Mouse (Mus musculus) urinary bladder, postnatal 4 days (tissue): ENCODE results near the gene Snx10.
"Not testable (repeated sequence)": the region's sequence is repeated elsewhere in the genome, so short reads cannot be mapped to it uniquely, and the experiment has no call there.

ENCODE experiments used
- DNase-seq, 2 experiments: peaks; one replicate each; pipeline ENCODE4 v3.0.0; 2021 to 2022; ENCODE audit warnings: low spot score in 2 of 2

The Snx10 gene

DNA sequence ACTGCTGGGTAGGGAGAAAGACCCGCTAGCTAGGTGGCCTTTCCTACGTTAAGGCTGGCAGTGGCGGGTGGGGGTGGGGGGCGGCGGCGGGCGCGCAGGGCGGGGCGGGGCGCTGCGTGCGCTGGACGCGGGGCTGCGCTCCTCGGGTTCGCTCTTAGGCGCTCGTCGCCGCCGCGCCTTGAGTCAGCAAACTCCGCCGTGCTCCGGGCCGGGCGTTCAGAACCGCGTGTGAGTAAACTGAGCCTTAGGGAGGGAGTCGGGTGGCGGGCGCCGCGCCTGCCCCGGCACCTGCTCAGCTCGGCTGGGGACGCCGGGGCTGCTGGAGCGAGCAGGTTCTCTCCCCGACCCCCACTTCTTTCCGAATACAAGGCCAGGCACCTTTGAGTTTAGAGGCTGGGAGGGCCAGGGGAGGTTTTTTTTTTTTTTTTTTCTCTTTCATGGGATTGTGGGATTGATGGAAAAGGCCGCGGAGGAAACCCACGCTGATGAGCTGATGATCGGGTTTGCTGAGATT lies at the start of gene Snx10:
Gene Snx10 (plus strand): TSS at position 95 of the 514 bp plus-strand sequence.
- DNase-seq = peak in 1 of 2 experiments; percentile 61

DNA sequence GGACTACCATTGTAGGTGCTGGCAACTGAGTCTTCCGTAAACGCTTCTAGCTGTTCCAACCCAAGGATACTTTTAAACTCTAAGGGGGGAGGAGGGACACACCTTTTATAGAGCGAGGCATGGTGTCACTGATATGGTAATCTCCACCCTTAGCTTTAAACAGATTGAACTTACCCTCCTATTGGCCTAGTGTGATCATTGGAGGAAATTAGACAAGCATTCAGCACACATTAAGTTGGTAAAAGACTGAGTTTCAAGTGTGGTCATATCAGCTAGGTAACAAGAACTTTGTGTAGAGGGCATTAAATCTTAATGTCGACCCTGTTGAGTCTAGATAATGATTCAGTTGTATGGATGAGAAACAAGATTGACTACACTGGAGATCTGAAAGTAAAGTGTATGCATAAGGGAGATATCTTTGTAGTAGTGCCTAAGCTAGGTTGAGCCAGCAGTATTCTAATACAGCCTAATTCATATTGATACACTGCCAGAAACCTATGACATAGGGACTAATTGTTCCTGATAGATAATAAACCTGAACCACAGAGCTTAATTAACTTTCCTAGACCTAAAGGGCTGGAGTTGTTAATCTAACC lies 44.5 kb upstream of the Snx10 start:
- DNase-seq = no peak

GRCm38 (mm10) chr6:51481548-51481947 lies 42.2 kb upstream of the Snx10 start:
- DNase-seq = no peak

- DNase-seq = no peak
Measured at GRCm38 (mm10) chr6:51483861-51484260, 39.8 kb upstream of the Snx10 start.

- DNase-seq = not testable (repeated sequence)
Measured at GRCm38 (mm10) chr6:51484556-51484955, 39.1 kb upstream of the Snx10 start.

- no peak for DNase-seq
Measured at GRCm38 (mm10) chr6:51485646-51486045, 38.1 kb upstream of the Snx10 start.

GRCm38 (mm10) chr6:51486076-51486710 lies 37.5 kb upstream of the Snx10 start:
- no peak for DNase-seq

DNA sequence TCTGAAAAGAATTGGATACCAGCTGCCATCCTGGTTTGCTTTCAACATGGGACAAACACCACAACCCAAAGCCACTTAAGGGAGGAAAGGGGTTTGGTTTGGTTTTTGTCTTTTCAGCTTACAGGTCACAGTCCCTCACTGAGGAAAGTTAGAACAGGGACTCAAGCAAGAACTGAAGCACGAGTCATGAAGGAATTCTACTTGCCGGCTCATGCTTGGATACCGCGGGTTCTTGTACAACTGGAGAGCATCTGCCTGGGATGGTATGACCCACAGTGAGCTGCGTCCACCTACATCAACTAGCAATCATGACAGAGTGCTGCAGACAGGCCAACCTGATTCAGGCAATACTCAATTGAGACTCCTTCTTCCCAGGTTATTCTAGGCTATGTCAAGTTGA lies 37.0 kb upstream of the Snx10 start:
- no peak for DNase-seq

GRCm38 (mm10) chr6:51489787-51490186 lies 33.9 kb upstream of the Snx10 start:
- peak in 1 of 2 experiments; percentile 32 for DNase-seq

DNA sequence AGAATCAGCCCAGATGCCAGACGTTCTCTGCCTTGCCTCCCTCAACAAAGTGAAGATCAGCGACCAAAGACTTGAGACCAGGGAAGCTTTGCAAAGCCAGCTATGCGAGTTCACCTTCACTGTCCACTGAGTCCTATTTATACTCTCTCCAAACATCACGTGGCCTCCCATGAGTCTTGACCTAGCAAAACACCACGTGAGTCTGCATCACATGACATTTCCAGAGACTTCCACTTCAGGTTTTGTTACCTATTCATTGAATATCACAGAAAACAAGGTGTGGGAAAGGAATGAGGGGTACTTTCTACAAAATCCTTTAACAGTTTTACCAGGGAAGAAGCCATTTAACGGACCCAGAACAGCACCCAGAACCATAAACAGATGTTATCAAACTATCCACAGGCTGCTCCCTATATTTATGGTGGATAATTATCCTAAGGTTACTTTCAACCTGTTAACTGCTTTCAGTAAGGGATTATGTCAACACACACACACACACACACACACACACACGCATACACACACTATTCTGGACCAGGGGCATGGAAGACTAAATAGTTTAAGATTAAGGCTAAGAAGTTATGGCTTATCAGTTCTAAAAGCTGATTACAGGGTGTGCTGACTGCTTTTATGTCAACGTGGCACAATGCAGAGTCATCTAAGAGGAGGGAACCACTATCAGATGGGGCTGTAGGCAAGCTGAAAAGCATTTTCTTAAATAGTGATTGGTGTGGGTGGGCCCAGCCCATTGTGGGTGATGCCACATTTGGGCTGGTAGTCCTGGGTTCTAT lies 26.2 kb upstream of the Snx10 start:
- no peak for DNase-seq

DNA sequence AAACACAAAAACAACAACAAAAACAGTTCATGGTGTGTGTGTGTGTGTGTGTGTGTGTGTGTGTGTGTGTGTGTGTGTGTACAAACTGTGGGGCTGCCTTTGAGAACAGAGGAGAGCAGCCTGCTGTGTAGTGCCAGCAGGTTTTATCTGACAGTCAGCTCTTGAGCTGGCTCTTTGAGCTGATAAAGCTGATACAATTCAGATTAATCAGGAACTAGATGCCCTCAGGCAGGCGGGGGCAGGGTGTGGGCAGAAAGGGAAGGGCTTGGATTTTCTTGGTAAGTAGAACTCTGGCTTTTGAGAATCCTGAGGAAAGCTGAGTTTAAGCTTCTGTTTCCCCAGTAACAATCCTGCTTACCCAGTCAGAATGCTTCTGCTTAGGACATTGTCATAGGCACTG lies 18.0 kb upstream of the Snx10 start:
- DNase-seq = no peak

DNA sequence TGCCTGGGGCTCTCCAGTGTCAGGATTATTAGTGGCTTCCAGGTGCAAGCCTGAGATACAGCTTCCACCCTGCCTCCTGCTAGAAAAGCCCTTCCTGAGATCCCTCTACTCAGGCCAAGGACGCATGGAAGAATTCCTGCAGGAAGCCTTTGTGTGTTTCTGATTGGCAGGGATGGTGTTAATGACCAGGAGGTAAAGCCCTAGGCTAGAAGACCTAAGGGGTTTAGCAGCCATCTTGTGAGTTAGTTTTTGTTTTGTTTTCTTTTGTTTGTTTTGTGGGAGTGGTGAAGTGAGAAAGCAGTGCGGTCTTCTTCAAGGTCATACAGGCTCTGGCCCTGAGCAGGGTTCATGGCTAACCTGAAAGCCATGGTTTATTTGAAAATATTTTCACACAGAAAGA lies 16.1 kb upstream of the Snx10 start:
- DNase-seq = no peak

DNA sequence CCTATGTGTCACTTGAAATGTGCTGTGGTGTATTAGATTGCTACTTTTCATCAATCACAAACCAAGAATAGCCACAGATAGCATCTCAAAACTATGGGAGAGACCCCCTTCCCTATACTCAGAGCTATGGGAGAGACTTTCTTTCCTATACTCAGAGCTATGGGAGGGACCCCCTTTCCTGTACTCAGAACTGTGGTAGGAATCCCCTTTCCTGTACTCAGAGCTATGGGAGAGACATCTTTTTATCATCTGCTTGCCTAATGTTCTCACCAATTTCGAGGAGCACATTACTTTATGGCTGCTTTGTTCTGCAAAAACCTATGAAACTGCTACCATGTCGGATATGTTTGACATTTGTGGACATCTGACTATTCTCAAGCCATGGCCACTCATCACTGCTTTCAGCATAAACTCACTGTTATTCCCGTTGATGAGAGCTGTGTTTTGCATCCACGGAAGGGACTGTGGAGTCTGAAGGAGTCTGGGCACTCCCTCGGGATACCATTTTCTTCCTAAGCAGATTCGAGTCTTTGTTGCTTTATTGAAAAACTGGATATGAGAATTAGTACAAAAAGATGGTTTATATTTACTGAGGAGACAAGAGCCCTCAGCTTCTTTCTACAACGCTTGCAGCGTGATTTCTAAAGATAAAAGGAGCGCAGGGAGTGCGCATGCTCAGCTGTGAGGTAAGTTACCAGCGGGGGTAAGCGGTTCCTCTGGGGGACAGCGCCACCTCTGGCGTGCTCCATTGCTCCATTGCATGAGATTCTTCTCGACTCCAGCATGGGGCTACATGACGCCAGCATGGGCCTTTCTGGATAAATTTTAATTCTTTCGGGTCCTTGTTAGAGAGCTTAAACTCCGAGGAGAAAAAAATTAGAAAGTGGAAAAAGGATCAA lies 14.7 kb upstream of the Snx10 start:
- peak; percentile 44 to 70 for DNase-seq

GRCm38 (mm10) chr6:51510094-51510493 lies 13.6 kb upstream of the Snx10 start:
- no peak for DNase-seq

DNA sequence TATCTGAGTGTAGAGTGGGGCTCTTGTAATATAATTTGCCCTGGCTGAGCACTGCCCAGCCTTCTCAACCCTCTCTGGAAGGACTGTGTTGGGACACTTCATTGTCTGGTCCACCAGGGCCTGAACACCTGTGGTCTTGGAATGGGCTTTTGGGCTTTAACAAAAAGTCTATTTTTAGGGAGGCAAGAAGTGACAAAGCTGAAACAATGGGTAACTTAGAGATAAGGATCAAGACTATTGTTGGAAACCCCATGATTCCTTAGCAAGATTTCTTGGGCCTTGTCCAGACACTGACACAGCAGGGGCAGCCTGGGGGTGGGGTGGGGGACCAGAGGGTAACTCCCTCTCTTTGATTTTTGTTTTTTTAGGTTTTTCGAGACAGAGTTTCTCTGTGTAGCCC lies 12.8 kb upstream of the Snx10 start:
- DNase-seq = no peak

DNA sequence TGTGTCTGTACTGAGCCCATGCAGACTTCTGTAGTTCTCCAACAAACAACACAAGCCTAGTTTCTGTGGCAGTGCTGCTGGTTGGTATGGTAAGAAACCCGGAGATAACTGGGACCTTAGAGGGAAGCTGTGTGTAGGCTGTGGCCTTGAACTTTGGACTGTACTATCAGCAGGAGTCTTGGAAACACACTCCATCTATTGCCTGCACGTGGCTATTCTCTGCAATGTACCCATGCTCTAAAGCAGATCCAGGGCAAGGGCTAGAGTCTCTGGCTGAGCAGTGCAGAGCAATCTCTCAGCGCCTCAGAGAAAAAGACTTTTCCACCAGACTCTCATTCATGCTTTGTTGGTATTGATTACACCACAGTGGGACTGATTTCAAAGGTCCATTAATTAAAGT lies 10.0 kb upstream of the Snx10 start:
- no peak for DNase-seq

GRCm38 (mm10) chr6:51514860-51515259 lies 8.8 kb upstream of the Snx10 start:
- DNase-seq = no peak

DNA sequence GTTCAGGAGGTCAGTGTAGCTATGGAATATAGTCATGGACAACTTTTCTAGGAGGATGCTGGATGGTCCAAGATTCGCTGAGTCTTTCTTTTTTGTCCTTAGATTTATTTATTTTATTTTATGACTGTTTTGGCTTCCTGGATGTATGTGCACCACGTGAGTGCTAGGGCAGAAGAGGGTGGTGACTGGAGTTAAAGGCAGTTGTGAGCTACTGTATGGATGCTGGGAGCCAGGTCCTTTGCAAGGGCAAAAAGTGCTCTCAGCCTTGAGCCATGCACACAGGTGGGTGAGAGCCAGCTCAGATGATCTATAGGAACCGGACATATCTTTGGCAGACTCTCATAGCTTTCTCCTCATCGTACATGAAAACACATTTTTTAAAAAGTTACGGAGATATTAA lies 391 bp upstream of the Snx10 start:
- DNase-seq = no peak

DNA sequence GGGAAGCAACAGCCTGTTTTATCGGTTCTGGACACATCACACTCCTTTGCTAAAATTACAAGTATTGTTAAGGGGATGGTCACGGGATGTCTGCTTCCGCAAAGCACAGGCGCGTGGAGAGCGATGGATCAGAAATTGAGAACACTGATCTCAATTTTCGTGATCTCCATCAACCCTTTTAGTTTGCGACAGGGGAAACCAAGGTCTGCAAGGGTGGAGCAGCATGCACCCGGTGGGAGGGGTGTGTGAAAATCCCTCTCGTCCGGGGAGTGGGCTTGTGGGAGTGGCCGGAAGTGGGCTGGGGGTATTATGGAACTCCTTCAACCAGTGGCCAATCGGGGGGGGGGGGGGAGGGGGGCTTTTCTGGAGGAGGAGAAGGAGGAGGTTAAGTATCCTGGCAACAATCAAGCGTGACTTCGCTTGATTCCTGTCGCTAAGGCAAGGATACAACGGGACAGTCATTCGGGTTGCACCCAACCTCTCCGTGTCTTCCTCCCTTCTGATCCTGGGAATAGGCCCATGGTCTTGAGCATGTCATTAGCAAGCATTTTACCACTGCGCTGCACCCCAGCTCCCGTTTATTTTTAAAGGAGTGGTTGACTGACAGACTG lies 725 bp downstream of the Snx10 start:
- DNase-seq = no peak

DNA sequence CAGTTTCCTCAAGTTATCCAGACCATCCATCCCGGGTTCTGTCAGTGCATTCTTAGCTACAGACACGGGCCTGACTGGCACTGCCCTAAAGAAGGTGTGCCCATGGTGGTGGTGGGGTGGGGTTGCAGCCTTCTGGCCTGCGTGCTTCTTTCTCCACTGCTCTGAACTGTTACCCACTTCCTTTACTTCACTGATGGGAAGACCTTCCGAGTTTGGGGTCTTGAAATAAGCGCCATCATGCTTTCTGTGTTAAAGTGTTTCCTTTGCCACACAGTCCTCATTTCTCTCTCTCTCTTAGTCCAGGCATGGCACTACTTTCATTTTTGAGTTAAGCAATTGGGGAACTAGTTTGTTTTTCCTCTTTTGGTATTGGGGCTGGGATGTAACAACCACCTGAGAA lies 1.3 kb downstream of the Snx10 start:
- DNase-seq = no peak

DNA sequence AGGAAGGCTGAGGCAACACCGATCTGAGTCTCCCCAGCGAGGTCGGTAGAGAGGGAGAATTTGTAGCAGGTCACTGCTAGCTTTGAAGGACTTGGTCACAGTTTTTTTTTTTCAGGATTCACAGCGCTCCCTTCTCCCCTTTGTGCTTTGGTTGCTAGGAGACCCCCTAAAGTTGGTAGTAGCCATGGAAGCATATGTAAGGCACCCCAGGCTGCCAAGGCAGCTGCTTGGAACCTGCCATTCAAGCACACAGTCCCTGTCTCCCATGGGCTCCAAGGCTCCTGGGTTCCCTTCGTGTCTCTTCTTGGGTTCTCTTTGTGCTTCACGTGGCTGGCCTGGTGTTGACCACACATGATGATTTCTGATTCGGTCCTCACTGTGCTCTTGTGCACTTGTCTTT lies 5.8 kb downstream of the Snx10 start:
- no peak for DNase-seq
